Mouse (Mus musculus) spleen, postnatal 10 days (tissue): ENCODE measurements around the gene Gabarap.
"Not testable (repeated sequence)": the region's sequence is repeated elsewhere in the genome, so short reads cannot be mapped to it uniquely, and the experiment has no call there.

ENCODE experiments used
- DNase-seq, 2 experiments: peaks; one replicate each; pipeline ENCODE4 v3.0.0; 2021 to 2022; ENCODE audit warnings: low spot score in 2 of 2

The Gabarap gene

GRCm38 (mm10) chr11:69990850-69991691 lies at the start of gene Gabarap:
Gene Gabarap (plus strand): TSS chr11:69991143.
- DNase-seq, result peak; percentile 92 to 97

- peak in 1 of 2 experiments; percentile 19 for DNase-seq
These were observed 45.7 kb upstream of the Gabarap start for GRCm38 (mm10) chr11:69945216-69945615.

DNA sequence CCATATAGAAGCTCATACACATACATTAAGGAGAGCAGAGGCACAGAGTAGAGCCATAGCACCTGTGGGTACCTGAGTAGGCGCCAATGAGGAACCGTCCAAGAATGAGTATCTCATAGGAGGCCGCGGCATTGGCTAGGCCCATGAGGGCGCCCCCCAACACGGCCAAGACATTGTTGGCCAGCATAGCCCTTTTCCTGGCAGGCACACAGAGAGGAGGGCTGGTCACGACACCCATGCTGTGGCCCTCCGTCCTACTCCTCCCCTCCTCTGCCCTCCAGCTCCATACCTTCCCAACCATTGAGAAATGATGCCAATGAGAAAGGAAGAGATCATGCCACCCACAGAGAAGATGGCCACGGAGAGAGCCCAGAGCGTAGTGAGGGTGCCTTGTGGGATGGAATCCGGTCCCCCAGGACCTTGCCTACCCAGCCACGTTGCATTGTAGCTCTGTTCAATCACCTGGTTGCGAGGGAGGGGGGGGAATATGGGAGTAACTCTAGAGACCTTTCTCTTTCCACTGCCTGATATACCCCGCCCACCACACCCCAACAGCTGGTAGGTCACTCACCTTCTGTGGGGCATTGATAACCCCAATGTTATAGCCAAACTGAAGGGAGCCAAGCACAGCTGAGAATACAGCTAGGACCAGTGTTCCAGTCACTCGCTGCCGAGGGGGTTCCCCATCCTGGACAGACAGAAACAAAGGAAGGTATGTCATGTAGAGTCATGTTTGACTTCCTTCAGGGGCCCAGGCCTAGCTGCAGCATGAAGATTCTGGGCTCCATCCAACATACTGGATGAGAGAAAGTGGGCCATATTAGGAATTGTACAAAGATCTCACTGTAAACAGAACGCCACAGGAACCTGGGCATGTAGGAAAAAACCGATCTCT lies 44.7 kb upstream of the Gabarap start:
- peak; percentile 65 to 66 for DNase-seq

GRCm38 (mm10) chr11:69947337-69948065 lies 43.4 kb upstream of the Gabarap start:
- DNase-seq, result peak; percentile 66 to 79

- DNase-seq, result peak; percentile 93 to 98
These were observed 42.7 kb upstream of the Gabarap start, which contains the start of gene Slc2a4 for GRCm38 (mm10) chr11:69948066-69948762. Gene Slc2a4 (minus strand): TSS chr11:69948188.

- DNase-seq, result peak; percentile 92 to 95
These were observed 42.2 kb upstream of the Gabarap start for GRCm38 (mm10) chr11:69948763-69949150.

DNA sequence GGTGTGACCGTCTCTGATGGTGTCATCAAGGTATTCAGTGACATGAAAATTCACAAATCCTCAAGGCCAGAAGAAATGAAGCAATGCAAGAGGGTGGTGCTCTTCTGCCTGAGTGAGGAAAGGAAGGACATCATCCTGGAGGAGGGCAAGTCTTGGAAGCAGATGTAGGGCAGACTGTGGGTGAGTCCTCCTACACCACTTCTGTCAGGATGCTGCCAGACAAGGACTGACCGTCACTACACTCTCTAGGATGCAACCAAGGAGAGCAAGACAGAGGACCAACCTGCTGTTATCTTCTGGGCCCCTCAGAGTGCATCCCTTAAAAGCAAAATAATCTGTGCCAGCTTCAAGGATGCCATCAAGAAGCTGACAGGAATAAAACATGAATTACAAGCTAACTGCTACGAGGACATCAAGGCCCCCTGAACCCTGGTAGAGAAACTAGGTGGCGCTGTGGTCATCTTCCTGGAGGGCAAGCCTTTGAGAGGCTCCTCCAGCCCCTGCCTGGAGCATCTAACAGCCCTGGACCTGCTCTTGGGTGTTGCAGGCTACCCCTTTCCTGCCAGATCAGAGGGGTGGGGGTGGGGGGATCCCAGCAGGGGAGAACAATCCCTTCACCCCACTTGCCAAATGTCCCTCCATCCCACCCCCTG lies 40.0 kb upstream of the Gabarap start:
- DNase-seq, result peak in 1 of 2 experiments; percentile 73

DNA sequence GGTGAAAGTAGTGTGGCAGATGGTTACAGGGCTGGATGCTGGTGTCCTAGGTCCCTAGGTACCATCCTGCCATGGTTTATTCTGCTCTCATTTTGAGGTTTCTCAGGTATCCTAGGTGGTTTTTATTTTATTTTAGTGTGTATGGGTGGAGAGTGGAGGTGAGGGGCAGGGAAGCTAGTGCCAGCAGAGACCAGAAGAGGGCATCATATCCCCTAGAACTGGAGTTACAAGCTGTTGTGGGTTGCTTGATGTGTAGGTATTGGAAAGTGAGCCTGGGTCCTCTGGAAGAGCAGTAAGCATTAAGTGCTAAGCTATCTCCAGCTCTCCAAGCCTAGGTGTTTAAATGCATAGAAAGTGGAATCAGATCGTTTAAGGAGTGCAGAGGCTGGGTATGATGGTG lies 38.7 kb upstream of the Gabarap start:
- DNase-seq, result no peak

GRCm38 (mm10) chr11:69953267-69953915 lies 37.6 kb upstream of the Gabarap start:
- DNase-seq, result no peak

DNA sequence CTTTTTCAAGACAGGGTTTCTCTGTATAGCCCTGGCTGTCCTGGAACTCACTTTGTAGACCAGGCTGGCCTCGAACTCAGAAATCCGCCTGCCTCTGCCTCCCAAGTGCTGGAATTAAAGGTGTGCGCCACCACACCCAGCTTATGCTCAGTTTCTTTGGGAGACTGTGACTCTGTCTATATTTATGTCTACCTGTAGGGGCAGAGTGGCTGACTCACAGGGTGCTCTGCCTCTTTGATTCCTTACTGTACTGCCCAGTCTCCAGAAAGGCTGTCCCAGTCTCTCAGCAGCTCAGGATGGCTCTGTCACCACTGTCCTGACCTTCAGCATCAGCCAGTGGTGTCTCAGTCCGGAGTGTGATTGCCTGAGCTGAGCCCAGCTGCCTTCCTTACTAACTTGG lies 35.3 kb upstream of the Gabarap start:
- DNase-seq, result not testable (repeated sequence)

- DNase-seq, result peak in 1 of 2 experiments; percentile 24
These were observed 34.7 kb upstream of the Gabarap start for GRCm38 (mm10) chr11:69956218-69956617.

DNA sequence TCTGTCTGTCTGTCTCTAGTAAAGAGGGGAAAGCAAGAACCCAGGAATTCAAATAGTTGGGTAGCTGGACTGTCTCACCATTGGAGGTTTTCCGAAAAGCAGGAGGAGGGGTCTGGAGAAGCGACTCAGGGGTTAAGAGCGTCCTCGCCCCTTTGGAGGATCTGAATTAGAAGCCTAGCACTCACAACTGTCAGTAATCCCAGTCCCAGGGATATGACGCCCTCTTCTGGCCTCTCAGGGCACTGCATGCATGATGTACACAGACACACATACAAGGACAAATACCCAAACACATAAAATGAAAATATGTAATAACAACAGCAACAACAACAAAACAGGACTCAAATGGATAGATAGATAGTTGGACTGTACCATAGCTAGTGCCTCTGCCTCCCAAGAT lies 30.3 kb upstream of the Gabarap start:
- peak in 1 of 2 experiments; percentile 66 for DNase-seq

DNA sequence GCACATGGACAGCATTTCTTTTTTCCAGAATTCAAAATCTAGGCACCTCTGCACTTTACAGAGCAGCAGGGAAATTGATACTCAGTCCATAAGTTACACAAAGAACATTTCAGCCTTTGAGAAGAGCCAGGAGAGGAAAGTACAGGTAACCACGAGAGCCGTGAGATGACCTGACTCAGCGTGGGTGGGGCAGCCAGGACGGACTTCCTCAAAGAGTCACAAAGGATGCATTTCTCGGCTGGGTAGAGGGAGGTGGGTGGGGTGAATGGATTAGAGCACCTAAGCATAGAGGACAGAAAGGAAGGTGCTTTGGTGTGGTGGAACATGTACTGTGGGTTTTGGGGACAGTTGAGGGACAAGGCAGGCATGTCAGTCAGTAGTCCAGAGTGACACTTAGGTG lies 29.1 kb upstream of the Gabarap start:
- no peak for DNase-seq

DNA sequence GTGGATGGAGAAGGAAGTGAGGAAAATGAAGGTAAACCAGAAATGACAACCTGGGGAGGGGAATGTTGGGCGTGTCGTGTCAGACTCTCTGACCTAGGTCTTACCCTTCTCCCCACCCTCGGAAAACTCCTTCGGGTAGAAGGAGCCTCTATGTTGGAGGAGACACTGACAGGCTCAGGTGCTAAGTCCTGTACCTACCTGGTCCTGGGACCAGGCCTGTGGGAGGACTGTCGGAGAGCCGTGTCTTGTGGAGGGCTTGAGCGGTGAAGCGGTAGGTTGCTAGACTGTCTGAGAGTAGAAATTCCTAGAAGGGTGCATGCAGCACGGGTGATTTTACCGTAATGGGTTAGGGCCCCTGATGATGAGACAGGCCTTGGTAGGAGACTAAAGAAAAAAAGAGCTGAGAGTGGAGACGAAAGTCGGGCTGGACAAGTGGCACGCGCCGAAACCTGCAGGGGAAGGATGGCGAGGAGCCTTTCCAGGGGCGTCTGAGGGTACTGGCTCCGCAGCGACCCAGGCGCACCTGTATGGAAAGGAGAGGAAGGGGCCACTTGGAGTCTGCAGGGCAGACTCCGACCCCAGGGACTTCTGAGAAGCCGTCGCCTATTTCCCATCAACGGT lies 26.2 kb upstream of the Gabarap start, which contains the start of gene Cldn7:
TSS of gene Cldn7 (plus strand) at position 130 of the 621 bp plus-strand sequence.
- no peak for DNase-seq

GRCm38 (mm10) chr11:69965271-69966005 lies 25.5 kb upstream of the Gabarap start:
- DNase-seq, result peak in 1 of 2 experiments; percentile 29

DNA sequence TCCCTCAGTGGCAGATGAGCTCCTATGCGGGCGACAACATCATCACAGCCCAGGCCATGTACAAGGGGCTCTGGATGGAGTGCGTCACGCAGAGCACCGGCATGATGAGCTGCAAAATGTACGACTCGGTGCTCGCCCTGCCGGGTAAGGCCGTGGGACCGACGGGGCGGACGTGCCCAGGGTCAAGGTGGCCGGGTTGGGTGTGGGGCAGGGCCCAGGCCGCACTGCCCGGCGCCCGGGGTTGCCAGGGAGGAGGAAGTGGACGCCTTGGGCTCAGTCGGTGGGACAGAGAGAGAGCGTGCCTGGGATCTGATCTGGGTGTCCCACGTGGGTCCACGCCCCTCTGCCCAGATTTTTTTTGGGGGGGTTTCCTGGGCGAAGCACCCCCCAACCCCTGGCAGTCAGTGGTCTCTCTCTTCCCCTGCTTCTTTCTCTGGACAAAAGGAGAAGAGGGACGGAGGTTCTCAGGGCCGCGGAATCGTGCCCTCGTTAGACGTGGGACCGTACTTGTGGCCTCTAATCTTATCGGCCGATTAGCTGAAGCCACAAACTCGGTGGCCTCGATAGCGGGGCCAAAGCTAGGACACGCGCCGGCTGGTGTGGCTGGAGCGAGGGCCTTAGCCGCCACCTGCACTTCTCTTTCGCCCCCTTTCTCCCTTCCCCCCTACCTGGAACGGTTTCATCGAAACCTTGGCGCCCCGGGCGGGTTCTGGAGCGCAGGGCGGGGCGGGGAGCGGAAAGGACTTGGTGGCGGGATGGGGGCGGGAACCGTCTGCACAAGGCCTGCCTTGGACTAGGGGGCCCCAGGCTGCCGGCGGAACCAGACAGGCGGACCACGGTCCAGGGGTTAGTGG lies 24.7 kb upstream of the Gabarap start:
- peak in 1 of 2 experiments; percentile 43 for DNase-seq

- DNase-seq, result no peak
These were observed 24.0 kb upstream of the Gabarap start for GRCm38 (mm10) chr11:69966860-69967517.
